Mouse (Mus musculus) liver, adult 2 months (tissue): ENCODE results near the gene Eri3.

Source experiments
- CTCF ChIP-seq: fragments of 200-500 bp; IDR thresholded peaks from 2 replicates; pipeline ENCODE4 v1.5.1; 2011; ENCODE audit warnings: low read depth, low read length, control low read depth
- POLR2A ChIP-seq: fragments of 200-500 bp; IDR thresholded peaks from 2 replicates; pipeline ENCODE4 v1.6.1; 2011; ENCODE audit warnings: low read length, control low read depth; ENCODE audit not compliant: insufficient read depth; ENCODE audit errors: extremely low read depth

DNA sequence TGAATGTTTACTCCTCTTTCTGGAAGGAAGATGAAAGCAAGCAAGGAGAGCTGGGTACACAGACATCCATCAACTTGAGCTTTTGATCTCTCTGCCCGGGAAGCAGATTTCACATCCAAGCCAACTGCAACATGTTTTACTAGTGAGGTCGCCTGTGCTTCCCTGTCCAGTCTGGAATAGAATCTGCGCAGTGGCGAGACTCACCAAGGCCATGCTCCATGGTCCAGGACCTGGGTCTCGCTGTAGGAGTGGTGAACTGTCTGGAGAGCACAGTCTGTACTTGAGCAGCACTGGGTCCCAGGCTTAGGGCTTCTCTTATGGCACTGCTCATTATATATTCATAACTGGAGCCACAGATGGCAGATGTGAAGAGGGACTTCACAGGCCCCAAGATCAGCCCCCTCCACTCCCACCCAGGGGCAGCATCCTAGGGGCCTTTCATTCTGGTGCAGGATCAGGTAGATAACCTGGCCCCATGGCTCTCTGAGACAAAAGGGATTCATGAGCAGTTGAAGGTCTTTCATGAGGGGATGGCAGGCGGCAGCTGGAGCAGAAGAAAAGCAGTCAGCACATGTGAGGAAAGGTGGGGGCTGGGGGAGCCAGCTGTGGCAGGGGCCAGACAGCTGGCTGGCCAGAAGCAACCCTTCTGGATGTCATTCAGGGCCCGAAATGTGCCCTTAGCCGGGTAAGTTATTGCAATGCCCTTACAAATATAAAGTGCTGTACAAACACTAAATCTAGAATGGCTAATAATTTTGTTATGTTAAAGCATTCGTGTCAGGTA, 22.9 kb upstream of the Eri3 start:
- TF ChIP-seq POLR2A, result no peak
- TF ChIP-seq CTCF, result no peak
